In the genomic region with DNA sequence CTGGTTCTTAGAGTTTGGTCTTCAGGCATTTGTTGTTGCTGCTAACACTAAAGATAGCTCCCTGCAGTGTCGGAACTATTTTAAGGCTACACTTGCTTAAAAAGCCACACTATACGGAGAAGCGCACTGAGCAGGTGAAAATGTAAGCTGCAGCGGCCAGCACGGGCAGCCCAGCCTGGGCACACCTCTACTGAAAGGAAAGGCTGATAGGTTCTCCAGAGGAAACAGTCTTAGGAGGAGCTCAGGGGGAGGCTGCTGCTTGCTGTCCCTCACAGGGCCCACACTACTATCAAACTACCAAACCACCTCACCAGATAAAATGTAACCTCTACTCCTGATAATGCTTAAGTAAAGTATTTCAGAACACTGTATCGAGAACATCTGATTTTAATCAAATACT, we compare ENCODE assay signal across 14 mouse cellular contexts. TPM values are rescaled to one million over a fixed set of nuclear protein-coding genes. Genes with fewer than 3 reads are reported as not detected.
A peak's percentile ranks its signal among the peaks of the same experiment; 100 is the strongest.
DNase-seq lines count a peak whose midpoint lies in the region; ATAC-seq and TF ChIP-seq lines count a peak whose summit lies in the region.
"Had no signal": no experiment of that assay in that cellular context is flagged by ENCODE, and none has a peak within 500 bp of the region (broad histone marks: within the 10 kb centered on the region; RNA-seq: fewer than 3 reads in every experiment).

No protein-coding gene starts in this region.

- H3K36me3 ChIP-seq in heart, embryonic 10.5 days, result no peaks in the 10 kb centered on the region
- peaks cover 6% of the 10 kb centered on the region for H3K36me3 ChIP-seq in ES-E14 (ENCODE audit: control insufficient read depth, insufficient read depth, low read length, poor library complexity, severe bottlenecking)
- no peaks in the 10 kb centered on the region for H3K36me3 ChIP-seq in intestine, embryonic 15.5 days
- H3K36me3 ChIP-seq in liver, postnatal 0 days (replicated peaks; ENCODE audit: insufficient read depth, low read length), result peaks cover 5% of the 10 kb centered on the region
- H3K36me3 ChIP-seq: limb, embryonic 12.5 days had no signal

- H3K27me3 ChIP-seq in heart, embryonic 10.5 days (ENCODE audit: insufficient read depth, poor library complexity, severe bottlenecking), result no peaks in the 10 kb centered on the region
- no peaks in the 10 kb centered on the region for H3K27me3 ChIP-seq in intestine, embryonic 15.5 days (replicated peaks)
- no peaks in the 10 kb centered on the region for H3K27me3 ChIP-seq in liver, postnatal 0 days (ENCODE audit: insufficient read depth, low read length)
- H3K27me3 ChIP-seq: limb, embryonic 12.5 days had no signal

- peaks cover 49% of the 10 kb centered on the region for H3K4me1 ChIP-seq in heart, embryonic 10.5 days
- peaks cover 24 to 27% of the 10 kb centered on the region in 2 experiments for H3K4me1 ChIP-seq in ES-E14 (ENCODE audit: control insufficient read depth in 2 of 2, insufficient read depth in 2 of 2, low read length in 2 of 2, poor library complexity in 1 of 2)
- H3K4me1 ChIP-seq in intestine, embryonic 15.5 days (replicated peaks), result peaks cover 25% of the 10 kb centered on the region
- H3K4me1 ChIP-seq in liver, postnatal 0 days (ENCODE audit: insufficient read depth), result peaks cover 63% of the 10 kb centered on the region
- H3K4me1 ChIP-seq: limb, embryonic 12.5 days had no signal

- 0 out of 2 replicates have a peak, but pooled peaks have one; percentile 37 for ATAC-seq in intestine, embryonic 15.5 days
- no peak for ATAC-seq in liver, postnatal 0 days

- peak overlapping the region; percentile 36; the same call in 1 of the 2 replicates for H3K4me3 ChIP-seq in heart, embryonic 10.5 days
- no peak overlapping the region for H3K4me3 ChIP-seq in ES-E14 (ENCODE audit: insufficient read depth in 1 of 2, low read depth in 1 of 2, low read length in 2 of 2, poor library complexity in 1 of 2, severe bottlenecking in 1 of 2)
- H3K4me3 ChIP-seq in intestine, embryonic 15.5 days (replicated peaks), result no peak overlapping the region
- H3K4me3 ChIP-seq in liver, postnatal 0 days (ENCODE audit: low read depth, low read length), result no peak overlapping the region
- H3K4me3 ChIP-seq: forebrain, embryonic 10.5 days; limb, embryonic 12.5 days had no signal

- in situ Hi-C loops in ES-E14 (cut with MboI; ENCODE audit: low sequenced_read_pairs in 2 of 2, unreplicated experiment in 2 of 2), result no loop called here

- intact Hi-C loops in heart, postnatal 10 days (cut with DNase I), result no loop called here

- TF ChIP-seq CTCF in liver, postnatal 0 days (IDR thresholded peaks at IDR 0.05; ENCODE audit: low read depth), result no peak

- no peak overlapping the region for H3K4me2 ChIP-seq in intestine, embryonic 15.5 days (replicated peaks)
- H3K4me2 ChIP-seq in liver, postnatal 0 days (ENCODE audit: low read depth, low read length), result peak overlapping the region; percentile 27
- H3K4me2 ChIP-seq: limb, embryonic 12.5 days had no signal

- TF ChIP-seq EP300 in liver, postnatal 0 days (IDR thresholded peaks at IDR 0.05; ENCODE audit: low read depth), result no peak

- no peak overlapping the region for H3K27ac ChIP-seq in heart, embryonic 10.5 days
- H3K27ac ChIP-seq in ES-E14 (ENCODE audit: insufficient read depth, low read depth, low read length, poor library complexity, severe bottlenecking), result no peak overlapping the region
- 0 out of 2 replicates have a peak overlapping the region, but pooled peaks have one; percentile 59 for H3K27ac ChIP-seq in intestine, embryonic 15.5 days
- no peak overlapping the region; the same call in 1 of the 2 replicates for H3K27ac ChIP-seq in liver, postnatal 0 days (ENCODE audit: low read depth)
- H3K27ac ChIP-seq: forebrain, embryonic 10.5 days; limb, embryonic 12.5 days had no signal

- 47% methylated on average over 6 of the region's 6 CpGs for WGBS in heart, embryonic 10.5 days
- whole genome bisulfite sequencing in intestine, embryonic 15.5 days, result 66% methylated on average over 6 of the region's 6 CpGs
- WGBS in liver, postnatal 0 days (ENCODE audit: insufficient replicate concordance), result 44% methylated on average over 6 of the region's 6 CpGs

- H3K9ac ChIP-seq in ES-E14 (ENCODE audit: insufficient read depth, low read depth, low read length, poor library complexity, severe bottlenecking), result 0 out of 2 replicates have a peak overlapping the region, but pooled peaks have one; percentile 37
- H3K9ac ChIP-seq in intestine, embryonic 15.5 days, result no peak overlapping the region
- 0 out of 2 replicates have a peak overlapping the region, but pooled peaks have one; percentile 27 for H3K9ac ChIP-seq in liver, postnatal 0 days (replicated peaks)
- H3K9ac ChIP-seq: limb, embryonic 12.5 days had no signal

- no peak for DNase-seq in heart, embryonic 10.5 days (ENCODE audit: low spot score)
- DNase-seq in heart, postnatal 10 days, result no peak
- DNase-seq in ES-E14 (ENCODE audit: low read depth, low spot score), result no peak
- DNase-seq in liver, postnatal 0 days, result no peak
- DNase-seq in right cerebral cortex, postnatal 4 days, result no peak
- no peak for DNase-seq in cerebellum, postnatal 4 days (ENCODE audit: low spot score in 2 of 2)
- DNase-seq: adrenal gland, postnatal 36 days; cerebellum, postnatal 14 days; kidney, postnatal 14 days; lung, postnatal 10 days; right cerebral cortex, postnatal 14 days had no signal

- no peaks in the 10 kb centered on the region for H3K9me3 ChIP-seq in heart, embryonic 10.5 days
- H3K9me3 ChIP-seq in ES-E14 (ENCODE audit: control insufficient read depth, insufficient read depth, low read depth, low read length), result no peaks in the 10 kb centered on the region
- H3K9me3 ChIP-seq in intestine, embryonic 15.5 days, result no peaks in the 10 kb centered on the region
- H3K9me3 ChIP-seq in liver, postnatal 0 days (ENCODE audit: low read length), result no peaks in the 10 kb centered on the region
- H3K9me3 ChIP-seq: forebrain, embryonic 10.5 days; limb, embryonic 12.5 days had no signal

TF ChIP-seq in ES-E14, 5 proteins besides CTCF, POLR2A, EP300 and RAD21:
- no peak for TF ChIP-seq ZNF384 (IDR thresholded peaks at IDR 0.05; ENCODE audit: low read depth, low read length)
- no peak for TF ChIP-seq HCFC1 (IDR thresholded peaks at IDR 0.05; ENCODE audit: borderline replicate concordance, insufficient read depth, low read length)
- TF ChIP-seq CHD2 (IDR thresholded peaks at IDR 0.05; ENCODE audit: low read depth, low read length), result no peak
- TF ChIP-seq MAFK (IDR thresholded peaks at IDR 0.05; ENCODE audit: insufficient read depth, low read depth, low read length), result no peak
- TF ChIP-seq ZC3H11A (IDR thresholded peaks at IDR 0.05; ENCODE audit: borderline replicate concordance, low read depth, low read length), result no peak

RNA-seq across cellular contexts. Expression of a gene that starts 16.7 kb away (rescaled TPM):
- 9.2 and 12.1 TPM in 2 replicates for polyA plus RNA-seq in heart, embryonic 10.5 days (2016; fragmentation: Nextera tagmentation; extraction: Ambion mirVana)
- 10 to 100 TPM; 44.1 to 44.8 TPM for total RNA-seq in heart, postnatal 10 days (2021)
- total RNA-seq in ES-E14 (2012; rRNA removed), result 73.1 and 98.4 TPM in 2 replicates
- polyA plus RNA-seq in intestine, embryonic 15.5 days (2015; fragmentation: Nextera tagmentation; extraction: Ambion mirVana), result 13.3 and 13.7 TPM in 2 replicates
- 4.8 and 6.1 TPM in 2 replicates for polyA plus RNA-seq in liver, postnatal 0 days (2015; fragmentation: Nextera tagmentation; extraction: Ambion mirVana)
